Mouse (Mus musculus): ENCODE data around the gene Gm4952. TPM values are rescaled to one million over a fixed set of nuclear protein-coding genes. Genes with fewer than 3 reads are reported as not detected.

The Gm4952 gene
- polyA plus RNA-seq, 1 experiment from 2014 or later: 1.2 TPM

DNA sequence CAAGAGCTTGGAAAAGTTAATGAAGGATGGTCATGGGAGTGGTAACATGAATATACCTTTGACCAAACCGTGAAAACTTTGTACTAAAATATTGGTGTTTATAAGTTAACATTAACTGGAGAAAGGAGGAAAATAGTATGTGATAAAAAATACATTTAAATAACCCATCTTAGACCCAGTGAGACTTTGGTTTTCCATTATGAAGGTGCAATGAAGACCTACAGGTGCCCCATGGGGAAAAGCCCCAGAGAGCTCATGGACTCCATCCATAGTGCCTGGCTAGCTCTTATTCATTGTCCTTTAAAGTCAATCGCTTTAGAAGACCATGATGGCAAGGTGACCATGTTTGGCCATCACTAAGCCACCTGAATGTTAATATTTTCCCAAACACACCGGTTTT lies 78.0 kb downstream of the Gm4952 start, which contains the start of gene Olfr1443:
Olfr1443 (plus strand) TSS at position 301 of the 400 bp plus-strand sequence.
- WGBS: 69% methylated on average over 3 of the region's 3 CpGs
- Histone ChIP-seq H3K9ac (ENCODE audit: low read length) (no peak within 1 kb of the TSS), H3K9me3 (ENCODE audit: control insufficient read depth, low read length) (no peaks in the 10 kb centered on the region), H3K27me3 (ENCODE audit: control insufficient read depth, insufficient read depth, low read length) (no peaks in the 10 kb centered on the region), H3K36me3 (ENCODE audit: control insufficient read depth, insufficient read depth, low read length) (no peaks in the 10 kb centered on the region), H3K4me3 (ENCODE audit: low read depth, low read length) (no peak within 1 kb of the TSS), H3K27ac (replicated peaks) (no peak within 1 kb of the TSS), H3K4me2 (replicated peaks; ENCODE audit: low read depth) (no peak within 1 kb of the TSS), H3K4me1 (replicated peaks; ENCODE audit: control insufficient read depth, insufficient read depth) (no peaks in the 10 kb centered on the region)
- TF ChIP-seq CTCF (IDR thresholded peaks at IDR 0.05; ENCODE audit: low read depth): no peak
- TF ChIP-seq EP300 (optimal IDR thresholded peaks at IDR 0.05): no peak
- DNase-seq (ENCODE audit: low spot score) (no peak), ATAC-seq (ENCODE audit: low FRiP score, low TSS enrichment) (no peak)

Other genes with a start within 250 kb of the Gm4952 start
- not detected in 2 replicates for gene Olfr1440, start 212.7 kb upstream of the Gm4952 start, polyA plus RNA-seq (2015; fragmentation: Nextera tagmentation; extraction: Ambion mirVana)
- gene Olfr1441, start 182.5 kb upstream of the Gm4952 start, polyA plus RNA-seq (2015; fragmentation: Nextera tagmentation; extraction: Ambion mirVana): not detected in 2 replicates
- not detected in 2 replicates for gene Pfpl, start 172.1 kb upstream of the Gm4952 start, polyA plus RNA-seq (2015; fragmentation: Nextera tagmentation; extraction: Ambion mirVana)
- 0.71 and 0.84 TPM in 2 replicates for gene Mpeg1, start 139.2 kb upstream of the Gm4952 start, polyA plus RNA-seq (2015; fragmentation: Nextera tagmentation; extraction: Ambion mirVana)
- gene Dtx4, start 98.5 kb upstream of the Gm4952 start, polyA plus RNA-seq (2015; fragmentation: Nextera tagmentation; extraction: Ambion mirVana): 6.2 and 7.1 TPM in 2 replicates
- 8.2 TPM in 2 replicates for gene Fam111a, start 54.2 kb upstream of the Gm4952 start, polyA plus RNA-seq (2015; fragmentation: Nextera tagmentation; extraction: Ambion mirVana)
- gene Glyat, start 33.3 kb downstream of the Gm4952 start, polyA plus RNA-seq (2015; fragmentation: Nextera tagmentation; extraction: Ambion mirVana): 0.04 TPM in 1 of 2 replicates, not detected in the other
- not detected in 2 replicates for gene Olfr1442, start 70.5 kb downstream of the Gm4952 start, polyA plus RNA-seq (2015; fragmentation: Nextera tagmentation; extraction: Ambion mirVana)
- not detected in 2 replicates for gene Olfr1443, start 78.1 kb downstream of the Gm4952 start, polyA plus RNA-seq (2015; fragmentation: Nextera tagmentation; extraction: Ambion mirVana)
- gene Keg1, start 95.8 kb downstream of the Gm4952 start, polyA plus RNA-seq (2015; fragmentation: Nextera tagmentation; extraction: Ambion mirVana): not detected in 2 replicates
- 0.55 and 0.61 TPM in 2 replicates for gene Cntf, start 165.7 kb downstream of the Gm4952 start, polyA plus RNA-seq (2015; fragmentation: Nextera tagmentation; extraction: Ambion mirVana)
- 8.6 and 8.9 TPM in 2 replicates for gene Zfp91, start 196.2 kb downstream of the Gm4952 start, polyA plus RNA-seq (2015; fragmentation: Nextera tagmentation; extraction: Ambion mirVana)
- 1.5 and 1.7 TPM in 2 replicates for gene Lpxn, start 196.2 kb downstream of the Gm4952 start, polyA plus RNA-seq (2015; fragmentation: Nextera tagmentation; extraction: Ambion mirVana)
- not detected in 2 replicates for gene Gm5244, start 246.7 kb downstream of the Gm4952 start, polyA plus RNA-seq (2015; fragmentation: Nextera tagmentation; extraction: Ambion mirVana)